Mouse (Mus musculus): Measurements from ENCODE around the gene Cntnap2.

Gene Cntnap2

GRCm38 (mm10) chr6:45059091-45059490 is at the start of gene Cntnap2:
TSS of gene Cntnap2 (plus strand) at chr6:45059357.
- DNase-seq (ENCODE audit: low read depth) = peak; percentile 8

GRCm38 (mm10) chr6:45026011-45026682 is 33.0 kb upstream of the Cntnap2 start:
- DNase-seq (ENCODE audit: low read depth) = peak; percentile 10

- DNase-seq (ENCODE audit: low read depth) = no peak
These were observed 19.7 kb upstream of the Cntnap2 start for GRCm38 (mm10) chr6:45039454-45039853.

- no peak for DNase-seq (ENCODE audit: low read depth)
These were observed 657 bp downstream of the Cntnap2 start for GRCm38 (mm10) chr6:45059556-45060471.

DNA sequence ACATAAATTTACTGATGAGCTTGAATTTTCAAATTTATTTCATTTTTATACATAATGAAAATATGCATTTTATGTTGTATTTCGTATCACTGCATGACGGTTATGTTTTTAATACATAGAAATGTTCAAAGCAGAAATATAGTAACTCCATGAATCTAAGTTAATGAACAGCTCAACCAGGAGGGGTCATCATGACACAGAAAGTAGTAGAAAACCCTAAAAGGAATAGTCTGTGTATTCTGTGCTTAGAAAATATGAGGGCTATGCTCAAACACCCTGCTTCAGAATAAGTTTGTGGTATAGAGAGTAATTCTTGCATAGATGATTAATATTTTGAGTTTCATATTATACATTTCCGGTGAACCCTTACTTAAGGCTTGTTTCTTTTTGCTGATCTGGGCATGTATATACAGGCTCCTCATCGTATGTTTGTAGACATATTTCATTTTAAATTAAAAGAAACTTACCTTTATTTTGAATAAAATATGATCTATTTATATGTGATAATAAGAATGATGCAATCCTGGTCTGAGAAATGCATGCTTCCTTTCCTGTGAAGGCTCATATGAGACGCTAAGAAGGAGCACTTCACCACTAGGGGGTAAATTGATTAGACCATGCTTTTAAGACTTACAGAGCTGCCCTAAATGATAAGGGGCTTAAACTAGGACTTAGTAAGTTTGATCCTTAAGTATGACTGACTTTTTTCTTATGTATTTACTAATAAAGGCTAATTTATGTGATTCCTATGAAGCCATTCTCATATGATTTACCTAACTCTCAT is 3.2 kb downstream of the Cntnap2 start:
- no peak for DNase-seq (ENCODE audit: low read depth)

DNA sequence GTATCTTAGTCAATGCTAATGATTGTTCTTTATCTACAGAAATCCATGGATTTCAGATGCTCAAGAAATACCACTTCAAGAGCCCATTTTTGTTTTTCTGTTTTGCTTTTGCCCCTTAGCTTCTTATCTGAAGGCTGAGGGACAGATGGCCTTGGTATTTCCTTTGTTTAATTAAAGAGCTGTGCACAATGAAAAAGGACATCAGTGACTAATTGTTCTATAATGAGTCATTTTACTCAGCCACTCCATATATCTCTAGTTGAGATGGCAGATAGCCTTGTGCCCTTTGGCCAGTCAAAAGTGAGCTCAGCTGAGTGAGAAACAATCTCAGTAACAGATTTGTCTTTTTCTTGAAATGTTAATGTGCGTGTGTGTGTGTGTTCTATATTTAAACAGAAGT is 29.1 kb downstream of the Cntnap2 start:
- DNase-seq (ENCODE audit: low read depth) = no peak

GRCm38 (mm10) chr6:45113613-45114012 is 54.5 kb downstream of the Cntnap2 start:
- DNase-seq (ENCODE audit: low read depth) = no peak

GRCm38 (mm10) chr6:45144882-45145281 is 85.7 kb downstream of the Cntnap2 start:
- no peak for DNase-seq (ENCODE audit: low read depth)

DNA sequence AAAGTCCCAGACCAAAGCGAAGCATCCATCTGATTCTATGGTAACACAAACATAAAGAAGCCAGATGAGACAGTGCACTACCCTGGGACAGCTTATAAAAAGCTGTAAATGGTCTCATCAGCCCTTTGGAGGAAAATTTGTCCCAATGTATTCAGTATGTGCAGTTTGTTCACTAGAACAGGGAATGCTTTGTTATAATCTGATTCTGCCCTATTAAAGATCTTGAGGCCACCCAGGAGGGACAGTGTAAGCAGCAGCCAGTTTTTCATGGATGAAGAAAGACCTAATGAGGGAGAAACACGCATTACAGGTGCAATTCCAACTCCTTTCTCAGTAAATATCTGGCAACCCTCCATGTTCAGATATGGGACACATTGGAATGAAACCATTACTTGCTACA is 145.9 kb downstream of the Cntnap2 start:
- no peak for DNase-seq (ENCODE audit: low read depth)

- DNase-seq (ENCODE audit: low read depth) = no peak
These were observed 155.2 kb downstream of the Cntnap2 start for GRCm38 (mm10) chr6:45214330-45214729.

DNA sequence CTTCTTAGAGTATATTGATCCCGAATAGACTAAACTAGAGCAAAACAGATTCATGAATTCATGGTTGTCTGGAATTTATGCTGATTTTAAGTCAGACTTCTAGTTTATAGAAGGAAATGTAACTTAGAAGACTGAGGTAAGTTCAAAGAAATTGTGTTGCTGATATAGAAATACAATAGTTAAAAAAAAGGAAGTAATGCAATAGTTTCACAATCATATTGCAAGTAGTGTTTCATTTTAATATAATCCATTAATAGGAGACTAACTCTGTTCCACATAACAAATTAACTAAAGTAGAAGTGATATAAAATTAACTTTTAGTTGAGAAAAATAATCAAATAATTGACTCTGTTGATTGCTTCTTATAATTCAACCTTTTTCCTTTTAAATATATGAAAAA is 169.8 kb downstream of the Cntnap2 start:
- DNase-seq (ENCODE audit: low read depth) = no peak

- DNase-seq (ENCODE audit: low read depth) = no peak
These were observed 173.4 kb downstream of the Cntnap2 start for GRCm38 (mm10) chr6:45232571-45232970.

DNA sequence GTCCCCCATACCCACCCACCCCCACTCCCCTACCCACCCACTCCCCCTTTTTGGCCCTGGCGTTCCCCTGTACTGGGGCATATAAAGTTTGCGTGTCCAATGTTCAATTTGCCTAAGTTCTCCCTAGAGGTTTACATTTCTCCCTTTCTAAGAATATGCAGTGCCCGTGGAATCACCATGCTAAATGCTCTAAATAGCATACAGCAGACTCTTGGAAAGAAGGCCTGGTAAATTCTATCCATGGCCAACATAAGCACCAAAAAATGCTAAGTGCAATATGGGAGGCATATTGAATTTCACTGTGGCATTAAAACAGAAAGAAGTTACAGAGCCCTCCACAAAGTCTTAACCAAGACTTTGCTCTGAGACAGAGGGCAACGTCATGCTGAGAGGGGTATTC is 177.4 kb downstream of the Cntnap2 start:
- DNase-seq (ENCODE audit: low read depth) = no peak

DNA sequence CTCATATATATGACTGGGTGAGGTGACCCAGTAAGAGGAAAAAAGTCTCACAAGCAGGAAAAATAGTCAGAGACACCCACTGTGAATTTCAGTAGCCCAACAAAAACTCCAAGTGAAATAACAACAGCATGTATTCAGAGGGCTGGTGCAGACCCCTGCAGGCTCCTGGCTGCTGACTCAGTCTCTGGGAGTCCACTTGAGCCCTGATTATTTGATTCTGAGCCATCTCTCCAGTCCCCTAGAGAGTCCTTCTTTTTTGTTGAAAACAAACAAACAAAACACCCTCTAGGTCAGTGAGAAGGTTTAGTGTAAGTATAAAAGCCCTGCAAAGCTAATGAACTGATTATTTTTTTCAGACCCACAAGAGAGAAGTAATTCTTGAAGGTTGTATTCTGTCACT is 179.0 kb downstream of the Cntnap2 start:
- no peak for DNase-seq (ENCODE audit: low read depth)

DNA sequence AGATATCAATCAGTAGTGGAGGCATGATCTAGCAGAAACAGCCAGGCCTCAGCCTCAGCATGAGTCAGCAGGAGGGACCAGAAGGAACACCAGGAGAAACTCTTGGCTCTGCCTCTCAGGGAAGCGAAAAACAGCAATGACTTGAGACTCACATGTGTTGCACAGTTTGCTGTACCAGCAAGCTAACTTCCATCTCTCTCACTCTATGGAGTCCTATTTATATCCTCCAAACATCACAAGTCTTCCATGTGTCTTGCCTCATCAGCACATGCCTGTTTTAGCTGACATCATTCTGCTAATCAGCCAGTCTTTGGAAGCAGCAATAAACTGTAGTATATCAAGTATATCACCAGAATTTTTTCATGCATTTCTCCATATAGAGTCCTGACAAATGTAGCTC is 182.1 kb downstream of the Cntnap2 start:
- DNase-seq (ENCODE audit: low read depth) = no peak

- no peak for DNase-seq (ENCODE audit: low read depth)
These were observed 185.5 kb downstream of the Cntnap2 start for GRCm38 (mm10) chr6:45244680-45245079.

DNA sequence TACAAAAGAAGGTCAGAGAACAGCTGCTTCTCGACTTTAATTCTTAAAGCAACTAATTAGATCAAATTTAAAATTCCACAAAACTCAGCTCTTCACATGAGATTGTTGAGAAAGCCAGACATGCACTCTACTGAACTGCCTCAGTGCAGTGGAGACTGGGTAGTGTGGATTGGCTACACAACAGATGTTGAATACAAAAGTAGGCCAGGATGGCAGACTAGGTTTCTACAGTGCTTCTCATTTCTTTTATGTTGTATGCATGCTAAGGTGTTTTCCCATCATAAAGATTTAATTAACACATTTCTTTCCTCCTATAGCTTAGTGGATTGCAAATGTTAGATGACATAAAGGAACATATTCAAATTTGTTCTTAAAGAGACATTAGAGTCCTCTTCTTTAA is 198.9 kb downstream of the Cntnap2 start:
- no peak for DNase-seq (ENCODE audit: low read depth)

- DNase-seq (ENCODE audit: low read depth) = no peak
These were observed 212.4 kb downstream of the Cntnap2 start for GRCm38 (mm10) chr6:45271537-45271936.

DNA sequence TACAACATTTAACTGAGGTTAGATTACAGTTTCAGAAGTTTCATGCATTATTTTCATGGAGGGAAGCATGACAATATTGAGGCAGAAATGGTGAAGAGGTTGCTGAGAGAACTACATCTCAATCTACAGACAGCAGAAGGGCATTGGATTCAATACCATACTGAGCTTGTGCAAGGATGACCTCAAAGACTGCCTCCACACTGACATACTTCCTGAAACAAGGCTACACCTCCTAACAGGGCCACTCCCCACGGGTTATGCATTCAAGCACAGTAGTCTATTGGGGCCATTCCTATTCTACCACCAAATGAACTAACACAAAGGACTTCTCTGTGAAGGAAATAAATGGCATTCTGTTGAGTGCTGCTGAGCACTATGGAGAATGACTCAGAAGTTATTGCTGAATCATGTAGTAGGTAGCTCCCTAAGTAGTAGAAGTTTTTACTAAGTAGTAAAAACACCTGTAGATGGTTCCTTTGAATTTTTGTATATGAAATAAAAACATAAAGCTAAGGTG is 214.2 kb downstream of the Cntnap2 start:
- DNase-seq (ENCODE audit: low read depth) = no peak

DNA sequence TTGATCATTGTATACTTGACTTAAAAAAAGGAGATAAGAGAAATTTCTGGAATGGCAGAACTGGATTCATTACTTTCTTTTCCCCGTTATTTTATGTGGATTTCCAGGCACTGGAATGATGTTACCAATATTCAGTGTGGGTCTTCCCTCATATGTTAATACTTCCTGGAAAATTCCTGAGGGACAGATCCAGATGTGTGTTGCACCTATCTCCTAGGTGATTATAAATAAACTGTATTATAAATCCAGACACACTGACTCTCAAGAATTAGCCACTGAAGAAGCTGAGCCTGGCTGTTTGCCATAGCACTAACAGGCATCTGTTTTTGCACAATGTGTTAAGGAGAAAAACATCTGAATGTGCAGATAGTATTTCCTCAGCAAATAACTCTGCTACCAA is 231.0 kb downstream of the Cntnap2 start:
- no peak for DNase-seq (ENCODE audit: low read depth)

- DNase-seq (ENCODE audit: low read depth) = no peak
These were observed 258.3 kb downstream of the Cntnap2 start for GRCm38 (mm10) chr6:45317455-45317854.

GRCm38 (mm10) chr6:45323505-45323904 is 264.3 kb downstream of the Cntnap2 start:
- DNase-seq (ENCODE audit: low read depth) = no peak

Measured in c-Kit-positive CD71-positive TER-119-negative erythroid progenitor cells, embryonic 14.5 days (primary cell).